Mouse (Mus musculus) stomach, postnatal 0 days (tissue): Measurements from ENCODE around the gene Nfasc.

ENCODE experiments used
- CTCF ChIP-seq: IDR thresholded peaks from 2 replicates; pipeline ENCODE4 v1.5.1; 2016; ENCODE audit warnings: antibody characterized with exemption, low read depth, mild to moderate bottlenecking, moderate library complexity
- EP300 ChIP-seq: optimal IDR thresholded peaks from 2 replicates; pipeline ENCODE3; 2016; ENCODE audit warnings: antibody characterized with exemption

- TF ChIP-seq CTCF (no peak), EP300 (no peak)
Measured at GRCm38 (mm10) chr1:132519734-132520133, 221.9 kb downstream of the Nfasc start.
